8 mouse cellular contexts compared by ENCODE assay signal in genomic region chr4:155221106-155221505, GRCm38 (mm10). TPM values are rescaled to one million over a fixed set of nuclear protein-coding genes. Genes with fewer than 3 reads are reported as not detected.
DNase-seq lines count a peak whose midpoint lies in the region; ATAC-seq and TF ChIP-seq lines count a peak whose summit lies in the region.

No protein-coding gene starts in this region.

- TF ChIP-seq EP300 in heart, adult 2 months (IDR thresholded peaks at IDR 0.05; ENCODE audit: insufficient read depth, low read depth, low read length) = no peak

- H3K4me2 ChIP-seq in forebrain, embryonic 16.5 days (ENCODE audit: low read length) = peak overlapping the region; percentile 97
- H3K4me2 ChIP-seq in liver, embryonic 16.5 days (ENCODE audit: low read depth, low read length) = peak overlapping the region; percentile 75

- H3K4me3 ChIP-seq in heart, adult 2 months = peak overlapping the region; percentile 87
- peak overlapping the region; percentile 84 for H3K4me3 ChIP-seq in E14TG2a.4 (replicated peaks; ENCODE audit: low read length)
- H3K4me3 ChIP-seq in forebrain, embryonic 16.5 days (replicated peaks; ENCODE audit: low read length) = peak overlapping the region; percentile 81
- peak overlapping the region; percentile 68 for H3K4me3 ChIP-seq in liver, embryonic 16.5 days (ENCODE audit: low read depth, low read length)

- H3K4me1 ChIP-seq in heart, adult 2 months (ENCODE audit: control insufficient read depth, insufficient read depth, low read length) = peaks cover 33% of the 10 kb centered on the region
- peaks cover 62% of the 10 kb centered on the region for H3K4me1 ChIP-seq in E14TG2a.4 (replicated peaks; ENCODE audit: low read depth, low read length)
- H3K4me1 ChIP-seq in forebrain, embryonic 16.5 days (replicated peaks; ENCODE audit: control insufficient read depth, insufficient read depth, low read length) = peaks cover 53% of the 10 kb centered on the region
- H3K4me1 ChIP-seq in liver, embryonic 16.5 days (ENCODE audit: control insufficient read depth, low read depth, low read length) = peaks cover 51% of the 10 kb centered on the region

- no peak for TF ChIP-seq CTCF in heart, adult 2 months (IDR thresholded peaks at IDR 0.05)
- TF ChIP-seq CTCF in E14TG2a.4 (conservative IDR thresholded peaks at IDR 0.05; ENCODE audit: low read length) = no peak

- 0 out of 2 replicates have a peak, but pooled peaks have one; percentile 6 for TF ChIP-seq POLR2A in heart, adult 2 months (IDR thresholded peaks at IDR 0.05; ENCODE audit: insufficient read depth, low read depth, low read length)

- no peaks in the 10 kb centered on the region for H3K27me3 ChIP-seq in heart, adult 2 months (ENCODE audit: control insufficient read depth, insufficient read depth, low read length)
- H3K27me3 ChIP-seq in E14TG2a.4 (ENCODE audit: insufficient read depth, low read length) = peaks cover 41% of the 10 kb centered on the region
- H3K27me3 ChIP-seq in forebrain, embryonic 16.5 days (replicated peaks; ENCODE audit: control insufficient read depth, insufficient read depth, low read length) = no peaks in the 10 kb centered on the region; the same call in 1 of the 2 replicates
- H3K27me3 ChIP-seq in liver, embryonic 16.5 days (ENCODE audit: control insufficient read depth, insufficient read depth, low read depth, low read length) = peaks cover 20% of the 10 kb centered on the region

- H3K9ac ChIP-seq in heart, adult 2 months (ENCODE audit: low read depth, low read length) = peak overlapping the region; percentile 91
- peak overlapping the region; percentile 91 for H3K9ac ChIP-seq in forebrain, embryonic 16.5 days (replicated peaks; ENCODE audit: low read depth, low read length)
- H3K9ac ChIP-seq in liver, embryonic 16.5 days (ENCODE audit: low read depth, low read length) = peak overlapping the region; percentile 69

- peak overlapping the region; percentile 74 for H3K27ac ChIP-seq in heart, adult 2 months
- H3K27ac ChIP-seq in forebrain, embryonic 16.5 days (ENCODE audit: low read length) = peak overlapping the region; percentile 88
- H3K27ac ChIP-seq in liver, embryonic 16.5 days (ENCODE audit: low read length) = no peak overlapping the region

- ATAC-seq in forebrain, embryonic 16.5 days = no peak
- no peak for ATAC-seq in liver, embryonic 16.5 days (ENCODE audit: low read depth)

- H3K9me3 ChIP-seq in E14TG2a.4 (ENCODE audit: low read length) = no peaks in the 10 kb centered on the region
- no peaks in the 10 kb centered on the region for H3K9me3 ChIP-seq in forebrain, embryonic 16.5 days (ENCODE audit: control insufficient read depth, low read length)
- no peaks in the 10 kb centered on the region for H3K9me3 ChIP-seq in liver, embryonic 16.5 days (replicated peaks; ENCODE audit: control insufficient read depth, low read length)

- H3K79me2 ChIP-seq in heart, adult 2 months (replicated peaks; ENCODE audit: control insufficient read depth, insufficient read depth, low read length) = peaks cover 11% of the 10 kb centered on the region

- WGBS in heart, adult 2 months = under 1% methylated on average over 7 of the region's 7 CpGs
- WGBS in forebrain, embryonic 16.5 days = 2% methylated on average over 7 of the region's 7 CpGs
- 10% methylated on average over 7 of the region's 7 CpGs for WGBS in liver, embryonic 16.5 days (ENCODE audit: insufficient replicate concordance)

- DNase-seq in heart, adult 2 months = no peak
- no peak for DNase-seq in heart, adult 8-10 months (ENCODE audit: low spot score)
- DNase-seq in cerebellum, adult 18-20 months = no peak
- DNase-seq in cerebellum, adult 9-11 months = no peak
- DNase-seq in frontal cortex, postnatal 10 days (ENCODE audit: low spot score in 2 of 2) = no peak

- H3K36me3 ChIP-seq in heart, adult 2 months (ENCODE audit: control insufficient read depth, insufficient read depth, low read length) = peaks cover 6% of the 10 kb centered on the region; the same call in 1 of the 2 replicates
- peaks cover 54% of the 10 kb centered on the region for H3K36me3 ChIP-seq in E14TG2a.4 (ENCODE audit: insufficient read depth, low read length)
- H3K36me3 ChIP-seq in forebrain, embryonic 16.5 days (ENCODE audit: control insufficient read depth, insufficient read depth) = no peaks in the 10 kb centered on the region
- H3K36me3 ChIP-seq in liver, embryonic 16.5 days (ENCODE audit: control insufficient read depth, insufficient read depth) = no peaks in the 10 kb centered on the region

- intact Hi-C loops in heart, adult 2 months (cut with DNase I) = loop anchor here (2.0 kb wide), 2 partner anchors 42 to 70 kb away; no protein-coding TSS in a partner anchor

RNA-seq across cellular contexts. Expression of gene Ski, which starts 1.3 kb away (rescaled TPM):
- 10 to 100 TPM; 56.7 to 56.8 TPM for total RNA-seq in heart, adult 2 months (2021)
- 34.9 and 46.0 TPM in 2 replicates for polyA plus RNA-seq in heart, adult 2 months (2012; rRNA removed)
- 10 to 100 TPM; 44.5 to 53.3 (median 49.0) TPM for total RNA-seq in heart, adult 8-10 months (2022)
- polyA plus RNA-seq in forebrain, embryonic 16.5 days (2015; fragmentation: Nextera tagmentation; extraction: Ambion mirVana) = 15.8 and 16.0 TPM in 2 replicates
- polyA plus RNA-seq in liver, embryonic 16.5 days (2015; fragmentation: Nextera tagmentation; extraction: Ambion mirVana) = 2.4 and 2.5 TPM in 2 replicates

RNA-seq across cellular contexts. Expression of gene Faap20, which starts 28.5 kb away (rescaled TPM):
- 10 to 100 TPM; 14.4 to 16.7 TPM for total RNA-seq in heart, adult 2 months (2021)
- 26.7 and 30.3 TPM in 2 replicates for polyA plus RNA-seq in heart, adult 2 months (2012; rRNA removed)
- total RNA-seq in heart, adult 8-10 months (2022) = 10 to 100 TPM; 12.4 to 17.8 (median 15.9) TPM
- polyA plus RNA-seq in forebrain, embryonic 16.5 days (2015; fragmentation: Nextera tagmentation; extraction: Ambion mirVana) = 79.4 and 84.0 TPM in 2 replicates
- polyA plus RNA-seq in liver, embryonic 16.5 days (2015; fragmentation: Nextera tagmentation; extraction: Ambion mirVana) = 17.1 and 18.6 TPM in 2 replicates
